Mouse (Mus musculus) right cerebral cortex, adult 2 months (tissue): ENCODE measurements around the gene Kl.

Experiments used
- DNase-seq, 2 experiments: peaks; one replicate each; pipeline ENCODE4 v3.0.0; 2021 to 2022; ENCODE audit warnings: low spot score in 2 of 2

Kl gene

GRCm38 (mm10) chr5:151027171-151027570, 74.8 kb downstream of the Kl start:
- no peak for DNase-seq

- no peak for DNase-seq
Observed at GRCm38 (mm10) chr5:151028906-151029305, 76.5 kb downstream of the Kl start.

- DNase-seq, result no peak
Observed at GRCm38 (mm10) chr5:151034715-151035512, 82.5 kb downstream of the Kl start.

- DNase-seq, result no peak
Observed at GRCm38 (mm10) chr5:151037871-151038270, 85.5 kb downstream of the Kl start.

- no peak for DNase-seq
Observed at GRCm38 (mm10) chr5:151042911-151043310, 90.5 kb downstream of the Kl start.
